In genomic region chr17:70622493-70622892, GRCm38 (mm10) we compare ENCODE assay signal across 10 mouse cellular contexts.
DNase-seq lines count a peak whose midpoint lies in the region; ATAC-seq lines count a peak whose summit lies in the region.
"Had no signal": no experiment of that assay in that cellular context is flagged by ENCODE, and none has a peak within 500 bp of the region (broad histone marks: within the 10 kb centered on the region; RNA-seq: fewer than 3 reads in every experiment).

No protein-coding gene starts in this region.

- intact Hi-C loops in gastrocnemius, postnatal 14 days (cut with DNase I; ENCODE audit: low total_unique reads): no loop called here

- no peak for ATAC-seq in inflammation-experienced regulatory T-cells, adult 6 months

- DNase-seq in layer of hippocampus, adult 11-12 months (ENCODE audit: low spot score): peak; percentile 75
- DNase-seq in layer of hippocampus, postnatal 25 days (ENCODE audit: extremely low spot score in 1 of 2, low spot score in 1 of 2): no peak
- peak; percentile 64 to 67 for DNase-seq in cerebellum, postnatal 36 days
- DNase-seq in layer of hippocampus, postnatal 36 days: peak; percentile 69 to 70
- peak; percentile 80 for DNase-seq in right cerebral cortex, postnatal 25 days
- no peak for DNase-seq in gastrocnemius, postnatal 14 days
- DNase-seq in adrenal gland, postnatal 36 days: no peak
- DNase-seq: kidney, postnatal 4 days; retina, postnatal 1 day had no signal

Comparison
In these comparisons a context has a peak if more than half of its experiments do, and no peak if none do; other contexts are left out.
1. DNase-seq: peak in layer of hippocampus, adult 11-12 months (single experiment), cerebellum, postnatal 36 days (2 of 2), layer of hippocampus, postnatal 36 days (2 of 2) and right cerebral cortex, postnatal 25 days (single experiment); none in layer of hippocampus, postnatal 25 days (0 of 2), gastrocnemius, postnatal 14 days (single experiment) and adrenal gland, postnatal 36 days (0 of 2).